Mouse (Mus musculus) heart, embryonic 13.5 days (tissue): Measurements from ENCODE around the gene Zfp763. TPM values are rescaled to one million over a fixed set of nuclear protein-coding genes. Genes with fewer than 3 reads are reported as not detected.
"Not testable (repeated sequence)": the region's sequence is repeated elsewhere in the genome, so short reads cannot be mapped to it uniquely, and the experiment has no call there.

Experiments
- ATAC-seq: fragments of 200-750 bp; cut with Nextera tagmentation; 2 replicates; pipeline ENCODE4 v1.8.0; 2017; ENCODE audit warnings: moderate TSS enrichment; ENCODE audit not compliant: insufficient number of reproducible peaks, low FRiP score, low TSS enrichment; ENCODE audit errors: extremely low read depth
- H3K27ac ChIP-seq: fragments of 300-500 bp; sonication (generic); replicated peaks from 2 replicates; pipeline ENCODE4 v1.5.1; 2015; ENCODE audit warnings: moderate library complexity, mild to moderate bottlenecking, inconsistent platforms
- H3K27me3 ChIP-seq: fragments of 300-500 bp; sonication (generic); replicated peaks from 2 replicates; pipeline ENCODE4 v1.6.1; 2015; ENCODE audit warnings: mild to moderate bottlenecking, inconsistent platforms
- H3K36me3 ChIP-seq: fragments of 300-500 bp; sonication (generic); 2 replicates; pipeline ENCODE4 v1.6.1; 2015; ENCODE audit warnings: mild to moderate bottlenecking, inconsistent platforms
- H3K4me1 ChIP-seq: fragments of 300-500 bp; sonication (generic); 2 replicates; pipeline ENCODE4 v1.6.1; 2015; ENCODE audit warnings: inconsistent platforms
- H3K4me2 ChIP-seq: fragments of 300-500 bp; sonication (generic); 2 replicates; pipeline ENCODE4 v1.6.1; 2015; ENCODE audit warnings: inconsistent platforms, mild to moderate bottlenecking, moderate library complexity
- H3K4me3 ChIP-seq: fragments of 300-500 bp; sonication (generic); 2 replicates; pipeline ENCODE4 v1.5.1; 2015; ENCODE audit warnings: moderate library complexity, mild to moderate bottlenecking, inconsistent platforms
- H3K9ac ChIP-seq: fragments of 300-500 bp; sonication (generic); 2 replicates; pipeline ENCODE4 v1.6.1; 2015; ENCODE audit warnings: inconsistent platforms, mild to moderate bottlenecking, moderate library complexity
- H3K9me3 ChIP-seq: fragments of 300-500 bp; sonication (generic); 2 replicates; pipeline ENCODE4 v1.6.1; 2016; ENCODE audit warnings: inconsistent platforms
- WGBS: fragments of 180-500 bp; shearing (Covaris S2); methylation state at CpG from one replicate; pipeline ENCODE4 v1.1.7; 2015; ENCODE audit warnings: mixed read lengths; 5-methylcytosine and 5-hydroxymethylcytosine counted together
- polyA plus RNA-seq: library from polyadenylated mRNA; unstranded; fragments of >200 nt; fragmentation: Nextera tagmentation; extraction: Ambion mirVana; gene quantifications from 2 replicates; pipeline ENCODE4 v1.2.1, GENCODE M21; 2015

Zfp763 gene
- polyA plus RNA-seq: 5.5 and 6.3 TPM in 2 replicates

GRCm38 (mm10) chr17:33032900-33033891, at the start of gene Zfp763:
Gene Zfp763 (minus strand): TSS chr17:33033402.
- H3K27ac ChIP-seq: peak within 1 kb of the TSS; percentile 87
- no peaks in the 10 kb centered on the region for H3K9me3 ChIP-seq
- H3K27me3 ChIP-seq: no peaks in the 10 kb centered on the region
- 0 out of 2 replicates have a peak, but pooled peaks cover 3% of the 10 kb centered on the region for H3K36me3 ChIP-seq
- WGBS: 3% methylated on average over 27 of the region's 27 CpGs
- ATAC-seq: peak; percentile 74; the same call in 1 of the 2 replicates
- H3K4me1 ChIP-seq: peaks cover 8% of the 10 kb centered on the region
- peak within 1 kb of the TSS; percentile 93 for H3K9ac ChIP-seq
- peak within 1 kb of the TSS; percentile 67 for H3K4me2 ChIP-seq
- peak within 1 kb of the TSS; percentile 95 for H3K4me3 ChIP-seq

GRCm38 (mm10) chr17:33067958-33068357, 34.8 kb upstream of the Zfp763 start, which contains the start of gene 4921501E09Rik:
Gene 4921501E09Rik (minus strand): TSS chr17:33068058.
- no peak within 1 kb of the TSS for H3K4me2 ChIP-seq
- no peak within 1 kb of the TSS for H3K9ac ChIP-seq
- no peak within 1 kb of the TSS for H3K4me3 ChIP-seq
- H3K27me3 ChIP-seq: no peaks in the 10 kb centered on the region; the same call in 1 of the 2 replicates
- H3K27ac ChIP-seq: no peak within 1 kb of the TSS
- no peaks in the 10 kb centered on the region for H3K4me1 ChIP-seq
- no peaks in the 10 kb centered on the region for H3K36me3 ChIP-seq
- WGBS: 36% methylated on average over 1 of the region's 1 CpGs
- no peaks in the 10 kb centered on the region for H3K9me3 ChIP-seq
- no peak for ATAC-seq

GRCm38 (mm10) chr17:33063001-33063400, 29.8 kb upstream of the Zfp763 start:
- H3K27ac ChIP-seq: no peak overlapping the region
- no peak overlapping the region for H3K4me3 ChIP-seq
- H3K9ac ChIP-seq: no peak overlapping the region
- H3K27me3 ChIP-seq: no peaks in the 10 kb centered on the region; the same call in 1 of the 2 replicates
- H3K9me3 ChIP-seq: no peaks in the 10 kb centered on the region
- H3K4me2 ChIP-seq: no peak overlapping the region
- WGBS: 8% methylated on average over 1 of the region's 1 CpGs
- no peaks in the 10 kb centered on the region for H3K36me3 ChIP-seq
- no peak for ATAC-seq
- no peaks in the 10 kb centered on the region for H3K4me1 ChIP-seq

- H3K4me1 ChIP-seq: no peaks in the 10 kb centered on the region
- no peaks in the 10 kb centered on the region for H3K27me3 ChIP-seq
- no peak for ATAC-seq
- no peaks in the 10 kb centered on the region for H3K9me3 ChIP-seq
- WGBS: 0% methylated on average over 1 of the region's 1 CpGs
- no peak overlapping the region for H3K4me2 ChIP-seq
- no peak overlapping the region for H3K9ac ChIP-seq
- H3K27ac ChIP-seq: no peak overlapping the region
- H3K36me3 ChIP-seq: no peaks in the 10 kb centered on the region
- H3K4me3 ChIP-seq: no peak overlapping the region
Observed at GRCm38 (mm10) chr17:33058791-33059190, 25.6 kb upstream of the Zfp763 start.

- peaks cover 6% of the 10 kb centered on the region for H3K36me3 ChIP-seq
- no peaks in the 10 kb centered on the region for H3K27me3 ChIP-seq
- ATAC-seq: no peak
- H3K9me3 ChIP-seq: 0 out of 2 replicates have a peak, but pooled peaks cover 3% of the 10 kb centered on the region
- H3K9ac ChIP-seq: peak overlapping the region; percentile 93
- peak overlapping the region; percentile 67 for H3K4me2 ChIP-seq
- H3K4me1 ChIP-seq: peaks cover 8% of the 10 kb centered on the region
- H3K27ac ChIP-seq: peak overlapping the region; percentile 87; the same call in 1 of the 2 replicates
- WGBS: 8% methylated on average over 10 of the region's 10 CpGs
- H3K4me3 ChIP-seq: peak overlapping the region; percentile 95
Observed at GRCm38 (mm10) chr17:33032376-33032775, 826 bp downstream of the Zfp763 start.

GRCm38 (mm10) chr17:33020434-33020833, 12.8 kb downstream of the Zfp763 start:
- not testable (repeated sequence) for H3K4me2 ChIP-seq, ATAC-seq, H3K27me3 ChIP-seq, H3K9ac ChIP-seq, H3K4me1 ChIP-seq, H3K4me3 ChIP-seq, H3K27ac ChIP-seq
- Histone ChIP-seq H3K9me3 (peaks cover 77% of the 10 kb centered on the region), H3K36me3 (peaks cover 89% of the 10 kb centered on the region)

- Histone ChIP-seq H3K9me3 (peaks cover 21% of the 10 kb centered on the region), H3K4me2 (no peak overlapping the region), H3K4me1 (no peaks in the 10 kb centered on the region), H3K4me3 (no peak overlapping the region), H3K9ac (no peak overlapping the region), H3K27me3 (no peaks in the 10 kb centered on the region), H3K36me3 (peaks cover 28% of the 10 kb centered on the region), H3K27ac (no peak overlapping the region)
- 40% methylated on average over 9 of the region's 9 CpGs for WGBS
- ATAC-seq: no peak
Observed at GRCm38 (mm10) chr17:33008337-33008736, 24.9 kb downstream of the Zfp763 start.

- H3K36me3 ChIP-seq: peaks cover 68% of the 10 kb centered on the region
- no peak overlapping the region for H3K4me3 ChIP-seq
- H3K4me1 ChIP-seq: peaks cover 10% of the 10 kb centered on the region
- H3K9ac ChIP-seq: no peak overlapping the region
- no peak overlapping the region for H3K27ac ChIP-seq
- H3K4me2 ChIP-seq: no peak overlapping the region
- peaks cover 13% of the 10 kb centered on the region for H3K9me3 ChIP-seq
- WGBS: 89% methylated on average over 2 of the region's 2 CpGs
- no peak for ATAC-seq
- H3K27me3 ChIP-seq: no peaks in the 10 kb centered on the region
Observed at GRCm38 (mm10) chr17:32998492-32998891, 34.7 kb downstream of the Zfp763 start.

GRCm38 (mm10) chr17:32992699-32993474, 40.3 kb downstream of the Zfp763 start, which contains the start of gene Zfp952:
Gene Zfp952 (plus strand): TSS chr17:32993129.
- peak; percentile 63 for ATAC-seq
- Histone ChIP-seq H3K4me1 (peaks cover 10% of the 10 kb centered on the region), H3K36me3 (peaks cover 26% of the 10 kb centered on the region), H3K4me2 (peak within 1 kb of the TSS; percentile 86), H3K4me3 (peak within 1 kb of the TSS; percentile 78), H3K27me3 (no peaks in the 10 kb centered on the region), H3K9ac (peak within 1 kb of the TSS; percentile 88), H3K27ac (peak within 1 kb of the TSS; percentile 51), H3K9me3 (no peaks in the 10 kb centered on the region)
- WGBS: 2% methylated on average over 21 of the region's 21 CpGs

GRCm38 (mm10) chr17:32991965-32992698, 41.1 kb downstream of the Zfp763 start:
- H3K36me3 ChIP-seq: peaks cover 26% of the 10 kb centered on the region
- 62% methylated on average over 12 of the region's 12 CpGs for WGBS
- peak overlapping the region; percentile 78 for H3K4me3 ChIP-seq
- peaks cover 10% of the 10 kb centered on the region for H3K4me1 ChIP-seq
- H3K9me3 ChIP-seq: no peaks in the 10 kb centered on the region
- H3K27ac ChIP-seq: no peak overlapping the region
- no peak for ATAC-seq
- H3K9ac ChIP-seq: peak overlapping the region; percentile 88; the same call in 1 of the 2 replicates
- H3K27me3 ChIP-seq: no peaks in the 10 kb centered on the region
- H3K4me2 ChIP-seq: peak overlapping the region; percentile 86
